Mouse (Mus musculus) frontal cortex, postnatal 14 days (tissue): ENCODE measurements around the gene Fam71a.

ENCODE experiments used
- DNase-seq, 2 experiments: peaks; one replicate each; pipeline ENCODE4 v3.0.0; 2022; ENCODE audit warnings: low spot score in 2 of 2

The Fam71a gene

GRCm38 (mm10) chr1:191123696-191124095, 40.9 kb downstream of the Fam71a start:
- no peak for DNase-seq

GRCm38 (mm10) chr1:191122744-191123143, 41.9 kb downstream of the Fam71a start:
- no peak for DNase-seq

DNA sequence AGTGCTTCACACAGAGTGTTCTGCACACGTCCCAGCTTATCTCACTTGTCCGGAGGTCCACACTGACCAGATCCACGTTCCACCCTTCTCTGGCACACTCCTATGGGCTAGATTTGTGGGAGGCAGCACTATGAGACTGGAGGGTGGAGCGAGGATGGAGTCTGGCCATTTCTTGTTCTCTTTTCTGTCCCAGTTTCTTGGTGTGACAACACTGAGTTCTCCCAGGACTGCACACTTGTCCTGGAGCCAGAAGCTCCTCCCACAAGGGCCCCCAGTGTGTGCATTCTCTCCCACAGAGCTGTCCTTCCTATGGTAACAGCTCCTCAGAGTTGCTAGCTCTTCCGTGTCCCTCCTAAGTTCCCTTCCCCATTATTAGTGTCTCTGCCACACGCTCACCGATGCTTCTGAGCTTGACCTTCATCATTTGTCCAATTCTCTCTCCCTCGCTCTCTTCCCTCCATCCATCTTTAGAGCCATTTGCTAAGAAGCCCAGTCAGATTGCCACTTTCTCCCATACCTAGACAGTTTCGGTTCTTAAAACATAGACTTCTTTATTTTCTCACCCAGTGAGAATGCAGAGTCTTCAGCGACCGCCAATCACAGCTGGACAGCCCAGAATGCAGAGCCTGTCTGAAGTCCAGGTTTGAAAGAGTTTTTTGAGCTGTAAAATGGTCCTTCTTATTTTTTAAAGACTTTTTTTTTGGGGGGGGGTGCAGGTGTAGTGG, 48.9 kb downstream of the Fam71a start:
- no peak for DNase-seq

GRCm38 (mm10) chr1:191114868-191115267, 49.7 kb downstream of the Fam71a start:
- DNase-seq = no peak
